Mouse (Mus musculus) testis, postnatal 10 days (tissue): ENCODE data around the gene Apobr.

Source experiments
- DNase-seq: peaks from one replicate; pipeline ENCODE4 v3.0.0; 2021; ENCODE audit warnings: low spot score

The Apobr gene

DNA sequence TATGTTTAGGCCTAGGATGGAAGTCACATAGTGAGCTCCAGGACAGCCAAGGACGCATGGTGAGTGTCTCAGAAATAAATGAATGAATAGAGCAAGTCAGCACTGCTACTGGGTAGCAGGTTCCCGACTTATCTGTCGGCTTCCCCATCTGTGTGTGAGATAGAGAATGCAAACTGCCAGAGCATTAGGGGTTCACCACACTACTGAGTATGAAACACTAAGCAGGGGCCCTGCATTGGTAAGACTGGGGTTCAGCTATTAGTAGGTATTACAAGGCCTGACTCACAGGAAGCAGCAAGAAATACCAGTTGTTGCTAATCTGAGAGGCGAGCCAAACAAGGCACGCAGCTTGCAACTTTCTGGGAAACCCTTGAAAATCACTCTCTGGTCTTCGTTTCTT lies 14.2 kb downstream of the Apobr start:
- DNase-seq: no peak

DNA sequence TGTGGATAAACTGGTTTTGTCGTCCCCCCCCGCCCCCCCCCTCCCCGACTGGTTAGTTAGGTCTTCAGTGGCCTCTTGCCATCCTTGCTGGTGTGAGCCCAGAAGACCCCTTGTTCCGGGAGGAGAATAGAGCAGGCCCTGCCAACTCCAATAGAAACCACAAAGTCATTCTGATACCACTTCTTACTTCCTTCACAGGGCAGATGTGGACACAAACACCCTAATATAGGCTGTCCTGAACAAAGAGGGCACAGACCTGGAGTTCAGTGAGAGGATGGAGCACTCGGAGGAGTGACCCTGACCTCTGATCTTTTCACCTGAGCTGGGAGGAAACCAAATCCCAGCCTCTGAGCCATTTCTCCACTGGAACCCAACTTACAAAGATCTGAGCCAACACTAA lies 17.2 kb downstream of the Apobr start:
- no peak for DNase-seq

DNA sequence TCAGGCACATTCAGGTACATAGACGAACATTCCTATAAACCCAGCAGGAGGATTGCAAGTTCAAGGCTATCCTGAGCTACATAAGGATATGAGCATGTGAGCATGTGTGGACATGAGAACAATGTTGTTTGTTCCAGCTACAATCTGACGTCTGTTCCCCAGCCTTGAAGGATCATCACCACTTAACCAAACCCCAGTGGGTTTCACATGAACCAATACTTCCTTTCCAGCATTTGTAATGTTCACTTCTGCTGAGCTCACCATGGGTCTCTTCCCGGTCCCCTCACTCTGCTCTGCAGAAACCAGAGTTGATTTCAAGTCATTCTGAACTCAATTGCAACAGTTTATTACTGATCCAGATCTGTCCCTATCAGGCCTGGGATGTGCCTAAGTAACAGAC lies 17.9 kb downstream of the Apobr start:
- no peak for DNase-seq

DNA sequence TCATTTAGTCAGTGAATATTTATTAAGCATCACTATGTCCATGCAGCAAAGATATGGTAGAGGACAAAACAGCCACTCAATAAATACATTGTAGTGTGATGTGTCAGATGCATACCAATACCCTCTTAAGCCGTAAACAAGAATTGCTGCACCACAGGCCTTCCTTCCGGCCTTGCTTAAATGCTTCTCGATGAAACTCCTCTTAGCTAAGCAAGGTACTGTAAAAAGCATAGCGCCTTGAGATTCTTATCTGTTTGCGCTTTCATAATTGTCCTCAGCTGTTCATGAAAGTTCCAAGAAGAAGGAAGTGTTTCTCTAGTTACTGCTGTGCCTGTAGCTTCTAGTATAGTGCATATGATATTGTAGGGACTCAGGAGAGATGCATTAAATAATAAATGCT lies 21.9 kb downstream of the Apobr start:
- DNase-seq: no peak

DNA sequence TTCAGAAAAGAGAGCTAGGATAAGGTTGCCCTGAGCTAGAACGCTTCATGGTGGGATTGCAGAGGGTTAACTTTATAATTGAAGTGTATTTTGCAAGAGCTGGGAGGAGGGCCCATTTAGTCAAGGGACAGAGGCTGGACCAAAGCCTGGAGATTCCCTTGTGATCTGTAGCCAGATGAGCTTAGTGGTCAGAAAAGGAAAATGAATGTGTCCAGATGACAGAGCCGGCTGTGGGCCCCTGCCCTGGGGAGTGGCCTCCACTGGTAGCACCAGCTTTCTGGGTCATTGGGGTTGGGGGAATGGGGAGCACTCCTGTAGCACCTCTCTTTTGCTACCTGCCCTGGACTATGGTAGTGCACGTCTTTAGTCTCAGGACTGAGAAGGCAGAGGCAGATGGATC lies 22.3 kb downstream of the Apobr start:
- no peak for DNase-seq

DNA sequence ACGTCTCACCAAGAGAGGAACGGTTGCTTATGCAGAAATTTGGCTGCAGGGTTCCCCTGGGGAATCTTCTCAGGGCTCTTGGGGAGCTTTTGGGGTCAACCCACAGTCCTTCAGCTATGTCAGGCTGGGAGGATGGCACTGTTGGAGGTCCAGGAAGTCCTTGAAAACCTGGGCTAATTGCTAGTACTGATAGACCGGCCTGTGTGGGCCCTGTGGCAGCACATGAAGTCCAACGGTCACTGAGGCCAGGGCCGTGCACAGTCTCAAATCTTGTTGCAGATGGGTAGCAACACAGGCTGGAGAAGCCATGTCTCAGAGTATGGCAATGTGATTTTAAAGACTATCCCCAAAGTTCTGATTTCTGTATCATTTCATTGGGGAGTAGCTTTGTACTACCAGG lies 23.1 kb downstream of the Apobr start:
- DNase-seq: no peak

DNA sequence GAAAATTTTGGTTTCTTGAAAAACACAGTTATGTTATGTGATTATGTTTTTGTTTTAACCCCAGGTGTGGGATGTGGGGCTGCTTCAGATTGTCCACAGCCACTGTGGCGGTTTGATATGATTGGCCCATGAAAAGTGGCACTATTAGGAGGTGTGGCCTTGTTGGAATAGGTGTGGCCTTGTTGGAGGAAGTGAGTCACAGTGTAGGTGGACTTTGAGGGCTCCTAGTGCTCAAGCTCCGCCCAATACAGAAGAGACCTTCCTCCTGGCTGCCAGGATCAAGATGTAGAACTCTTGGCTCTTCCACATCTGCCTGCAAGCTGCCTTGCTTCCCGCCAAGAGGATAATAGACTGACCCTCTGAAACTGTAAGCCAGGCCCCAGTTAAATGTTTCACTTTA lies 28.0 kb downstream of the Apobr start:
- no peak for DNase-seq

DNA sequence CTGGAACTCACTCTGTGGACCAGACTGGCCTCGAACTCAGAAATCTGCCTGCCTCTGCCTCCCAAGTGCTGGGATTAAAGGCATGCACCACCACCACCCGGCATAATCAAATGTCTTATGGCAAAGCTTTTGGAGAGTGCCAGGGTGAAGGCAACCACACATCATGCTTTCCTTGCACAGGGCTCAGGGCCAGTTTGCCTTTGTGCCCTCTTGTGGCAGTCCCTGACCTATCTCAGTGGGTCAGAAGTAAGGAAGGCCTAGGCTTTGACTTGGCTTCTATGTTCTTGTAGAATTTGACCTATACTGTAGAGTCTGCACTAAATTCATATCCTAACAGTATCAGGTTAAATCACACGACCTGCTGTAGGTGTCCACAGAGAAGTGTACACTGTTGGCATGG lies 32.0 kb downstream of the Apobr start:
- no peak for DNase-seq

DNA sequence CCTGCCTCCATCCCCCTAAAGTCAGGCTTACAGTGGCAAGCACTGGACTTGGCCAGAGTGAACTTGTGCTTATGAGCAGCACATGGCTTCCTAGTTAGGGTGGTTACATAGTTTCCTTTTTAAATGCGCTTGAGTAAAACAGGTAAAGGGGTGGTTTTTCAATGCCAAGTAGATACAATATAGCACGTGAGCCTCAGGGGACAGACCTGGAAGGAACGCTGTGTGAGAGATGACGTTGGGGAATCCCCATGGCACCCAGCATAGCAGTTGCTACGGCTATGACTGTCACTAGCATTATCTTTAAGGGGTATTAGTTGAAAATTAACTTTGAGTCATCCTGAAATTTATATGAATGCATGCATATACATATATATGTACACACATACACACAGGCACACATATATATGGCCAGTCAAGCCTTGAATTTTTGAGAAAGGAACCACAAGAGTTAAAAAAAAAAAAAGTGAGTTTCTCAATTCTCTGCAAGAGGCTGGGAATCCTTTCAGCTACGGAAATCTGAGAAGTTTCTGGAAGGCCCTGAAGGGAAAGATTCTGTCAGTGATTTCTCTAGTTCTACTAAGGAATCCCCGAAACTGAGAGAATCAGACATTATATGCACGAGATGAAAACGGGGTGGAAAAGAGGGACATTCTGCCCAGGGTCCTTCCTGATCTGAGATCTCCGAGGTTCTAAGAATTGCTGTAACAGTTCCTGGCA lies 35.0 kb downstream of the Apobr start:
- no peak for DNase-seq

DNA sequence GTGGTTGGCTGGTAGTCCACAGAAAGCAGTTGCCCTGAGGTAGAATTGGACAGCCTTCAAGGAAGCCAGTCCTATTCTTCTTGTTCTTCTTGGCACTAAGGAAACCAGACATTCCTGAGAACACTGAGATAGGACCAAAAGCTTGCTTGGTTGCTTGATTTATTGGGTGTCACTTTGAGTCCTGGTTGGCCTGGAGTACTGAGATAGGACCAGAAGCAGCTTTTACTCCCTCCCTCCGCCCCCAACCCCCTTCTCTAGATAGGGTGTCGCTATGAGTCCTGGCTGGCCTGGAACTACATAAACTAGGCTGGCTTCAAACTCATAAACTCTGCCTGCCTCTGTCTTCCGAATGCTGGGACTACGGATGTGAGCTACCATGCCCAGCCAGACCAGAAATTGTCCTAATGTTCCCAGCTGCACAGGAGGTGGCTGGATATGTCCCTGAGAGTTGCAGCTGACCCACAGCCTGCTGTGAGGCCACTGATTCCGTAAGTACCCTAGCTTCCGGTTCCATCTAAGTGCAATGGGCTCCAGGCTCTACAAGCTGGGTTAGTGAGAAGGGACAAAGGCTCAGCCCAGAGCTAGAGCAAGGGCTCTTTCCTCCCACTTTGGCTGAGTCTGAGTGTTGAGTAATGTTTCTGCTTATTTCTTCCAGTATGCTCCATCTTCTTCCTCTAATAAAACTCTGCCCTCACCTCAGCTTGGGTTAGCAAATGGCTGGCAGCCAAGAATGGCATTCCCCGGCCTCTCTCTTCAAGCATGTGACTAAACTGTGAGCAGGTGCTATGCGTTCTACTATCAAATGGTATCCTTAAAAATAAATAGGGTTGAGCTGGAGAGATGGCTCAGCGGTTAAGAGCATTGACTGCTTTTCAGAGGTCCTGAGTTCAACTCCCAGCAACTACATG lies 37.0 kb downstream of the Apobr start:
- no peak for DNase-seq

DNA sequence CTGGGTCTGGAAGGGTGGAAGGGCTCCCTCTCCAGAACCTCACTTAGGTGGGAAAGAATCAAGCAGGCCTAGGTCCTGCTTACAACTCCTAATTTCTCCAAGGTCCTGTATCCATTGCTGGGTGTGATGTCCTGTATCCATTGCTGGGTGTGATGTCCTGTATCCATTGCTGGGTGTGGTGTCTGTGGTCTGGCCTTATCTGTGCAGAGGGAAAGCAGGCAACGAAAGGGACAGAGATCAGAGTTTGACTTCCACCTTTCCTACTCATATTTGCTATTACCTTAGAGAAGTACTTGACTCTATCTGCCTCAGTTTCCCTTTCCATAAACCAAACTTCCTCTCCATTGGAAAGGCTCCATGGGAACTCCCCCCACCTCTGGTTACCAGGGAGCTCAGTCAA lies 38.6 kb downstream of the Apobr start:
- DNase-seq: no peak

DNA sequence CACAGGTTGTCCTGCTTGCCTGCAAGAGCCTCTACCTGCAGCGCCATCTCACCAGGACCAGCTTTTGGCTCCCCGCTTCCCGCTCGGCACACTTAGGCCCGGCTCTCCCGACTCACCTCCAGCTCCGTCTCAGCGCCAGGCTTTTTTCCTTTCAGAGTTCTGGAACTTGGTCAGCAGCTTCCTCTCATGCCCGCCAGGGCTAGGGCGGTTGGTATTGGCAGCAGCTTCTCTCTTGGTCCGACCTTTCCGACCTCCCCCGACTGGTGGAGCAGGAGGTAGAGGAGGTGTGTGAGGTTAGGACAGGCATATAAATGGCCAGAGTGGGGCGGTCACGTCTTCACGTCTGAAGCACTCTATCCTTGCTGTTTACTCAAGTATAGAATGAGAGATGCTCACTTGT lies 40.0 kb downstream of the Apobr start:
- peak; percentile 41 for DNase-seq

DNA sequence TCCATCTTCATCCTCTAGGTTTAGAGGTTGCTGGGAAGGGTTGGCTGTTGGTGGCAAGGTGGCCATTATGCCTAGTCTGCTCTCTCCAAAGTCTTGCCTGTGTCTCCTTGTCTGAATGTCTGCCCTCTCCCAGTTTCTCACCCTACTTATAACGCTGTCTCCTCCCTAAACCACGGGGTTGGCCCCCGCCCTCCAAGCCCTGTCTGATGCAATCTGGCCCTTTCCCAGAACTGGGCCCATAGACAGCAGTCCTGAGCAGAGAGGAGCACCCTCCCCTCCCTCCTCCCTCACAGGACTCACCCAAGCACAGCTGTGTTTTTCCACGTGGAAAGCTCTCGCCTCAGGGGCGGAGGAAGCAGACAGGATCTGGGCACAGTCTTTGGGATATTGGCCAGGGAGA lies 40.6 kb downstream of the Apobr start:
- DNase-seq: peak; percentile 60

DNA sequence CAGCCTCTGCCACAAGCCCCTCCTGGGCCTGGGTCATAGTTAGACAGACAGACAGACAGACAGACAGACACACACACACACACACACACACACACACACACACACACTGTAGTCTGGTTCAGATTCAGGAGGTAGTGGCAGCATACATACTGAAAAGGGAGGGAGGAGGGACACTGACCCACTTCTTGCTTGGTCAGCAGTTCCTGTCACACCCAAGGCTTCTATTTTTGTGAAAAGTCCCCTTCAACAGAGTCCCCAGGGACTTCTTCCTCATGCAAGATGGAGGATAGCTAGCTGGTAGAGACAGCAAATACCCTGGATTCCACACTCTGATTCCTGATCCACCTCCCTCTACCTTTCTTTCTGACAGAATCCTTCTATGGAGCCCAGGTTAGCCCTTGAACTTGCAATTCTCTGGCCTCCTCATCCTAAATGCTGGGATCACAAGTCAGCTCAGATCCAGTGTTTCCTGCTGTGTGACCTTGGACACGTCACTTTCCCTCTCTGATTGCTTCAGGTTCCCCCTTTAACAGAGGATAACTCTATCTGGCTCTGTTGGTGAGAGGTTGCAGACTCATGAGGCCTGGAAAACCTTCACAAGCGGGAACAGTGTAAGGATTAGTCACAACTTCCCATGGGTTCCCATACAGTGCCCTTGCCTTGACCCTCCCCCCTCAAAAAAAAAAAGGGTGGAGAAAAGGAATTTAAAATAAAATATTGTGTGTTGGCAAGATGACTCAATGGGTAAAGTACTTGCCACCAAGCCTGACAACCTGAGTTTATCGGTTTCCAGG lies 41.3 kb downstream of the Apobr start:
- DNase-seq: no peak

DNA sequence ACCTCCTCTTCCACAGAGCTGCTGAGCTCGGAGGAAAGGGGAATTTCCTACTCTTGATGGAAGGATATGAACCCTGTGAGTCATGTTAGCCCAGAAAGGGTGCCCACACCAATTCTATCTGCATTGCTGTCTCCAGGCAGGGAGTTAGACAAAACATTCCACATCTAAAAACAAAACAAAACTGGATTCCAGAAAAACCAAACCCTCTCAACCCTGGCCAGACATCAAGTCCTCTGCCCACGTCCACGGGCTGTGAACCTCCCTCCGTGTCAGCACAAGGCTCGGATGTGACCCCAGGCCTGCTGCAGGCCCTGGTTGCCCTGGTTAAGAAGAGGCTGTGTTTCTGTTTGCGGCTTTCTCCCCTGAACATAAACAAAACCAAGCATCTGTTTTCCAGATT lies 43.4 kb downstream of the Apobr start:
- DNase-seq: no peak

DNA sequence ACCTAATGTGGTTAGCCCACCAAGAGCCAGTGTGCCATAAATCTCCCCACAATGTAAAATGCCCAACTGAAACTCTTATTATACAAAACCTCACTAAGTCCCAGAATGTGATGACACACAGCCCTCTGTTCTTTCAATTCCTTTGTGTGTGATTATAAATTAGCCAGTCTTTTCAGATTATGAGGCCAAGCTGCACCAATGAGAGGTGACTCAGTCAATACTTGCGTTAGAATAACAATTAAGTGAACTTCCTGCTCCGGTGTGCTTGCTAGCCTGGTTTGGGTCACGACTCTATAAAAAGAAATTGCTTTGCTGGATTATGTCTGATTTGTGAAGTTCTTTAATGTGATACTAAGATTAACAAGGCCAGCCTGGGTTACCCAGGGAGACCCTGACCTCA lies 45.2 kb downstream of the Apobr start:
- no peak for DNase-seq

DNA sequence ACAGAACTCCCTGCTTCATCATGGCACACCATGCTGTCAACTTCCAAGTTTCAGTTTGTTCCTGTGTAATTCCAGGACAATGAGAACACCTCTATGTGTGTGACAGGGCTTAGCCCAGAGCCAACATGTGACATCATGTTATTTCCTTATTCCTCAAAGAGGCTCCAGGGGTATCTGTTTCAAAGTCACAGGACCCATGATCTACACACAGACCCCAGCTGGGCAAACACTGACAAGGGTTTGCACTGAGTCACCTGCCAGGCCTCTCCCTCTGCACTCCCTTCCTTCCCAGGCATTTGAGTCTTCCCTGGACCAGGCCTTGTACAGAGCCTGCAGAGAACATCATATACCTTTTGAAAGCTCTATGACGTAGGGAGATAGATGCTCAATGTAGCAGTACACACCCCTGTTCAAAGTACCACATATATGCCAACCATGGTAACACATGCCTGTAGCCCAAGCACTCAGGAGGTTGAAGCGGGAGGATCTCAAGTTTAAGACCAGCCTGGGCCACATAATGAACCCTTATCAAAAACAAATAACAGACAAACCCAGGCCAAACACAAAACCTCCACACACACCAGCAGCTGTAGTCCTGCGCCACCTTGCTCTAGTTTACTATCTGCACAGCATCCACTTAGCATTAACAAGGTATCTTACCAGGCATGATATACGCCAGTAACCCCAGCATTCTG lies 46.2 kb downstream of the Apobr start, which contains the start of gene Nupr1:
Gene Nupr1 (minus strand): TSS at position 38 of the 695 bp plus-strand sequence.
- no peak for DNase-seq

DNA sequence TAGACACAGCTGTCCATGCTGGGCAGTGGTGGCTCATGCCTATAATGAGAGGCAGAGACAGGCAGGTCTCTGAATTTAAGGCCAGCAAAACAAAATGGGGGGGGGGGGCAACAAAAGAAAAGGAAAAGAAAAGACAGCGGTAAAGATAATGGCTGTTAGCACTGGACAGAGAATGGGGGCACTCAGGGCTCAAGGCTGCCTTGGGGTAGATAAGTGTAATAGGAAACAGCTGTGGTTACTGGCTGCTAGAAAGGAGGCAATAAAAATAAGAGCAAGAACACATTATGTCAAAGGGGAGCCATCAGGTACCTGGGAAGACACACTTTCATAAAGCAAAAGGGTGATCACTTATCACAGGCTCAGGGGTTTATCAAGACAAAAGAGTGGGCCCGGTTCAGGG lies 47.7 kb downstream of the Apobr start:
- no peak for DNase-seq

DNA sequence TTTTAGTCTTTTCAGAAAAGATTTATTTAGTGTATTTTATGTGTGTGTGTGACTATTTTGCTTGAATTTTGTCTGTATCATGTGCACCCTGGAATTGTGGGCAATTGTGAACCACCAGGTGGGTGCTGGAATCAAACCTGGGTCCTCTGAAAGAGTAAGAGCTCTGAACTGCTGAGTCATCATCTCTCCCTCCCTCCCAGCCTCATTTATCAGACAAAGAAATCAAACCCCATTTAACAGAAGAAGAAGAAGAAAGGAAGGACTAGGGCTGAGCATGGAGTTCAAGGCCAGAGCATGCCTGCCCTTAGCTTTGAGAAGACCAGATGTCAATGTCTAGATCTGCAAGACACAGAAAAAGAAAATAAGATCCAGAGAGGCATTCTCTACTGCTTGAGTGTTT lies 50.6 kb downstream of the Apobr start:
- DNase-seq: no peak

DNA sequence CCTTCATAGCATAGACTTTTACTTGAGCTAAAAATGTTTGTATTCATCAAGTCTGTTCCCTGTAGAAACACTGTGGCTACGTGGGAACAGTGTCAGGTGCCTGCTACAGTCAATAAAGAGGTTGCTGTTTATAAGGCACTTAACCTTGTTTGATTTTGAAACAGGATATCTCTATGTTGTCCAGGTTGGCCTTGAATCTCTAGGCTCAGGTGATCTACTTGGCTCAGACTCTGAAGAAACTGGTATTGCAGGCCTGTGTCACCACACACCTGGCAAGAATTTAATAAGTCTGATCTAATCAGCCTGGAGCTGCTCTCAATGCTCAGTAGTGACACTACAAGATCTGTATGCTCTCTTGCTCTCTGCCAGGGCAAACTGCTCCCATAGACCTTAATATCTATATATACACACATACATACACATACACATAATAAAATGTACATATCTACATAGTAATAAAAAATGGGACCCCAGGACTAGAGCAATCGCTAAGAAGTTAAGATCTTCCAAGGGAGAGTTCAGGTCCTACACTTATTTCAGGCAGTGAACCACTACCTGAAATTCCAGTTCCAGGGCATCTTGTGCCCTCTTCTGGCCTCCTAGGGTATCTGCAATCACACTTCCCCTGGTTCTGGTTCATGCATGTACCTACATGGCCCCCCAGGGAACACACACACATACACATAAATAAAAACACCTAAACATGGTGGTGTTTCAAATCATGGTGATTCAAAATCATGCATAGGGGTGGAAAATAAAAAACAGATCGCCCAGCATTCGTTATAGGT lies 52.2 kb downstream of the Apobr start:
- DNase-seq: peak; percentile 50
